Mouse (Mus musculus): ENCODE results near the gene Eif2d. TPM values are rescaled to one million over a fixed set of nuclear protein-coding genes. Genes with fewer than 3 reads are reported as not detected.

Eif2d gene
- polyA plus RNA-seq, 1 experiment from 2014 or later, result 50.3 TPM

GRCm38 (mm10) chr1:131221822-131222590 lies 69.0 kb downstream of the Eif2d start:
- Histone ChIP-seq H3K9me3 (ENCODE audit: control insufficient read depth, low read length) (no peaks in the 10 kb centered on the region), H3K36me3 (replicated peaks; ENCODE audit: control insufficient read depth, insufficient read depth) (no peaks in the 10 kb centered on the region), H3K27ac (no peak overlapping the region), H3K27me3 (ENCODE audit: control insufficient read depth, insufficient read depth, low read length) (no peaks in the 10 kb centered on the region), H3K9ac (no peak overlapping the region), H3K4me3 (replicated peaks; ENCODE audit: low read length) (no peak overlapping the region), H3K4me1 (replicated peaks; ENCODE audit: control insufficient read depth, insufficient read depth, low read length) (no peaks in the 10 kb centered on the region; the same call in 1 of the 2 replicates), H3K4me2 (replicated peaks) (no peak overlapping the region)
- WGBS, result 89% methylated on average over 13 of the region's 13 CpGs
- no peak for DNase-seq (ENCODE audit: low spot score)
- no peak for ATAC-seq (ENCODE audit: low FRiP score)

GRCm38 (mm10) chr1:131223345-131223744 lies 70.4 kb downstream of the Eif2d start:
- ATAC-seq (ENCODE audit: low FRiP score) (no peak), DNase-seq (ENCODE audit: low spot score) (no peak)
- Histone ChIP-seq H3K4me2 (replicated peaks) (no peak overlapping the region), H3K36me3 (replicated peaks; ENCODE audit: control insufficient read depth, insufficient read depth) (no peaks in the 10 kb centered on the region), H3K4me1 (replicated peaks; ENCODE audit: control insufficient read depth, insufficient read depth, low read length) (no peaks in the 10 kb centered on the region; the same call in 1 of the 2 replicates), H3K4me3 (replicated peaks; ENCODE audit: low read length) (no peak overlapping the region), H3K27ac (no peak overlapping the region), H3K9me3 (ENCODE audit: control insufficient read depth, low read length) (no peaks in the 10 kb centered on the region), H3K27me3 (ENCODE audit: control insufficient read depth, insufficient read depth, low read length) (no peaks in the 10 kb centered on the region), H3K9ac (no peak overlapping the region)
- 92% methylated on average over 2 of the region's 2 CpGs for WGBS

- ATAC-seq (ENCODE audit: low FRiP score) (peak; percentile 62; the same call in 1 of the 2 replicates), DNase-seq (ENCODE audit: low spot score) (no peak)
- Histone ChIP-seq H3K9ac (no peak overlapping the region), H3K4me1 (replicated peaks; ENCODE audit: control insufficient read depth, insufficient read depth, low read length) (no peaks in the 10 kb centered on the region; the same call in 1 of the 2 replicates), H3K4me3 (replicated peaks; ENCODE audit: low read length) (no peak overlapping the region), H3K27me3 (ENCODE audit: control insufficient read depth, insufficient read depth, low read length) (no peaks in the 10 kb centered on the region), H3K4me2 (replicated peaks) (no peak overlapping the region), H3K27ac (0 out of 2 replicates have a peak overlapping the region, but pooled peaks have one; percentile 11), H3K9me3 (ENCODE audit: control insufficient read depth, low read length) (no peaks in the 10 kb centered on the region), H3K36me3 (replicated peaks; ENCODE audit: control insufficient read depth, insufficient read depth) (no peaks in the 10 kb centered on the region)
- WGBS, result 37% methylated on average over 12 of the region's 12 CpGs
Measured at GRCm38 (mm10) chr1:131224848-131225471, 72.0 kb downstream of the Eif2d start.

GRCm38 (mm10) chr1:131228225-131228624 lies 75.2 kb downstream of the Eif2d start:
- DNase-seq (ENCODE audit: low spot score) (no peak), ATAC-seq (ENCODE audit: low FRiP score) (no peak)
- Histone ChIP-seq H3K27ac (no peak overlapping the region), H3K36me3 (replicated peaks; ENCODE audit: control insufficient read depth, insufficient read depth) (no peaks in the 10 kb centered on the region), H3K27me3 (ENCODE audit: control insufficient read depth, insufficient read depth, low read length) (no peaks in the 10 kb centered on the region), H3K9ac (no peak overlapping the region), H3K4me3 (replicated peaks; ENCODE audit: low read length) (no peak overlapping the region), H3K4me2 (replicated peaks) (no peak overlapping the region), H3K4me1 (replicated peaks; ENCODE audit: control insufficient read depth, insufficient read depth, low read length) (no peaks in the 10 kb centered on the region; the same call in 1 of the 2 replicates), H3K9me3 (ENCODE audit: control insufficient read depth, low read length) (no peaks in the 10 kb centered on the region)
- whole genome bisulfite sequencing, result 70% methylated on average over 7 of the region's 7 CpGs

- Histone ChIP-seq H3K9me3 (ENCODE audit: control insufficient read depth, low read length) (no peaks in the 10 kb centered on the region), H3K36me3 (replicated peaks; ENCODE audit: control insufficient read depth, insufficient read depth) (no peaks in the 10 kb centered on the region), H3K4me2 (replicated peaks) (no peak overlapping the region), H3K4me3 (replicated peaks; ENCODE audit: low read length) (no peak overlapping the region), H3K27me3 (ENCODE audit: control insufficient read depth, insufficient read depth, low read length) (no peaks in the 10 kb centered on the region), H3K27ac (no peak overlapping the region), H3K4me1 (replicated peaks; ENCODE audit: control insufficient read depth, insufficient read depth, low read length) (no peaks in the 10 kb centered on the region; the same call in 1 of the 2 replicates), H3K9ac (no peak overlapping the region)
- DNase-seq (ENCODE audit: low spot score) (no peak), ATAC-seq (ENCODE audit: low FRiP score) (no peak)
- 93% methylated on average over 5 of the region's 5 CpGs for WGBS
Measured at GRCm38 (mm10) chr1:131228659-131229058, 75.7 kb downstream of the Eif2d start.

GRCm38 (mm10) chr1:131233527-131233926 lies 80.5 kb downstream of the Eif2d start:
- no peaks in the 10 kb centered on the region for H3K36me3 ChIP-seq (replicated peaks; ENCODE audit: control insufficient read depth, insufficient read depth)
- no peak overlapping the region for H3K4me2 ChIP-seq (replicated peaks)
- H3K9ac ChIP-seq, result no peak overlapping the region
- H3K27ac ChIP-seq, result no peak overlapping the region
- ATAC-seq (ENCODE audit: low FRiP score), result no peak
- H3K27me3 ChIP-seq (ENCODE audit: control insufficient read depth, insufficient read depth, low read length), result no peaks in the 10 kb centered on the region
- no peak overlapping the region for H3K4me3 ChIP-seq (replicated peaks; ENCODE audit: low read length)
- no peak for DNase-seq (ENCODE audit: low spot score)
- no peaks in the 10 kb centered on the region for H3K9me3 ChIP-seq (ENCODE audit: control insufficient read depth, low read length)
- H3K4me1 ChIP-seq (replicated peaks; ENCODE audit: control insufficient read depth, insufficient read depth, low read length), result no peaks in the 10 kb centered on the region
- WGBS, result 63% methylated on average over 12 of the region's 12 CpGs

GRCm38 (mm10) chr1:131236077-131236476 lies 83.1 kb downstream of the Eif2d start:
- Histone ChIP-seq H3K4me3 (replicated peaks; ENCODE audit: low read length) (no peak overlapping the region), H3K4me2 (replicated peaks) (no peak overlapping the region), H3K9me3 (ENCODE audit: control insufficient read depth, low read length) (no peaks in the 10 kb centered on the region), H3K9ac (no peak overlapping the region), H3K4me1 (replicated peaks; ENCODE audit: control insufficient read depth, insufficient read depth, low read length) (peaks cover 21% of the 10 kb centered on the region), H3K27ac (no peak overlapping the region), H3K36me3 (replicated peaks; ENCODE audit: control insufficient read depth, insufficient read depth) (no peaks in the 10 kb centered on the region), H3K27me3 (ENCODE audit: control insufficient read depth, insufficient read depth, low read length) (no peaks in the 10 kb centered on the region)
- no peak for ATAC-seq (ENCODE audit: low FRiP score)
- DNase-seq (ENCODE audit: low spot score), result no peak
- 79% methylated on average over 7 of the region's 7 CpGs for WGBS

Other genes starting within 250 kb of the Eif2d start
- not detected in 2 replicates for gene Il20, start 241.7 kb upstream of the Eif2d start, polyA plus RNA-seq (2014; fragmentation: Nextera tagmentation; extraction: Ambion mirVana)
- gene Il19, start 213.1 kb upstream of the Eif2d start, polyA plus RNA-seq (2014; fragmentation: Nextera tagmentation; extraction: Ambion mirVana), result not detected in 2 replicates
- gene Il10, start 133.3 kb upstream of the Eif2d start, polyA plus RNA-seq (2014; fragmentation: Nextera tagmentation; extraction: Ambion mirVana), result not detected in 2 replicates
- 22.5 and 23.7 TPM in 2 replicates for gene Mapkapk2, start 55.4 kb upstream of the Eif2d start, polyA plus RNA-seq (2014; fragmentation: Nextera tagmentation; extraction: Ambion mirVana)
- 14.8 and 18.2 TPM in 2 replicates for gene Dyrk3, start 14.8 kb upstream of the Eif2d start, polyA plus RNA-seq (2014; fragmentation: Nextera tagmentation; extraction: Ambion mirVana)
- gene Rassf5, start 92.1 kb downstream of the Eif2d start, polyA plus RNA-seq (2014; fragmentation: Nextera tagmentation; extraction: Ambion mirVana), result 4.0 and 5.0 TPM in 2 replicates
- gene Ikbke, start 126.4 kb downstream of the Eif2d start, polyA plus RNA-seq (2014; fragmentation: Nextera tagmentation; extraction: Ambion mirVana), result 0.81 and 1.4 TPM in 2 replicates

Measured in hindbrain, embryonic 14.5 days (tissue).